Mouse (Mus musculus) cerebellum, adult (tissue): Measurements from ENCODE around the gene Tnr.

ENCODE experiments used
- ATAC-seq: cut with Nextera tagmentation; 2 replicates; pipeline ENCODE4 v1.9.2; 2017; ENCODE audit warnings: mild to moderate bottlenecking, moderate library complexity, mixed read lengths; ENCODE audit not compliant: insufficient number of reproducible peaks, low FRiP score, low TSS enrichment

The Tnr gene

DNA sequence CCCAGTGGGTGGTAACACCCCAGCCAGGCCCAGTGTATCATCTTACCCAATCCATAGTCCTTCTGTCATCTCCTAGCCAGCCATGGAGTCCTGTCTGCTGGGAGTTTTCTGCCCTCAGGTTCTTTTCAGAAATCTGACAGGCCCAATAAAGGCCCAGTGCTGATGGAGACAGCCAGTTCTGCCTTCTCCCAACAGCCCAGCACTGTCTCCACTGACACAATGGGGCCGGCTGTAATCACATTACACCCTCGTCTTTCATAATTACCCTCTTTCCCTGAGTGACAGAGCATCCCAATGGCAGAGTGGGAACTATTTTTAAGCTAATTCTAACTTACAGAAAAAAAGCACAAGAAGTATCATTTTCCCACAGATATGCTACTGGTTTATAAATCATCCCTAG lies 316.8 kb downstream of the Tnr start:
- peak; percentile 18; the same call in 1 of the 2 replicates for ATAC-seq

- no peak for ATAC-seq
Observed at GRCm38 (mm10) chr1:159842876-159843275, 319.3 kb downstream of the Tnr start.

GRCm38 (mm10) chr1:159852088-159852487 lies 328.5 kb downstream of the Tnr start:
- ATAC-seq: peak; percentile 51; the same call in 1 of the 2 replicates

- no peak for ATAC-seq
Observed at GRCm38 (mm10) chr1:159854261-159854660, 330.7 kb downstream of the Tnr start.

- no peak for ATAC-seq
Observed at GRCm38 (mm10) chr1:159861782-159862474, 338.4 kb downstream of the Tnr start.

DNA sequence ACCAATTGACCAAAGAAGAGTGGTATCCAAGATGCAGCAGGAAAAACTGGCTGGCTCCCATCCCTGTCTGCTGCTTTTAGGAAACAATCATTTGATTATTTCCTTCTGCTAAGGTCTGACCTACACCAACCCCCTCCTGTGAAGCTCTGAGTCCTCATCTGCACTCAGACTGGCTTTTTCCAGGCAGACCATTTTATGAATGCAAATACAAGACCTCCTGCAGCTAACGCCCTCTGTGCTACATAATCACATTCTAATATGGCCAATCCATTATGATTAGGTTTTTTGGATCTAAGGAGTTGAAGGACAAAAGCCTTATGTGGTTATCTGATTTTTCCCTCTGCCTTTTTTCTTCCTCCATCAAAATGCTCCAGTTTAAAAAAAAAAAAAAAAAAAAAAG lies 342.1 kb downstream of the Tnr start:
- ATAC-seq: no peak

DNA sequence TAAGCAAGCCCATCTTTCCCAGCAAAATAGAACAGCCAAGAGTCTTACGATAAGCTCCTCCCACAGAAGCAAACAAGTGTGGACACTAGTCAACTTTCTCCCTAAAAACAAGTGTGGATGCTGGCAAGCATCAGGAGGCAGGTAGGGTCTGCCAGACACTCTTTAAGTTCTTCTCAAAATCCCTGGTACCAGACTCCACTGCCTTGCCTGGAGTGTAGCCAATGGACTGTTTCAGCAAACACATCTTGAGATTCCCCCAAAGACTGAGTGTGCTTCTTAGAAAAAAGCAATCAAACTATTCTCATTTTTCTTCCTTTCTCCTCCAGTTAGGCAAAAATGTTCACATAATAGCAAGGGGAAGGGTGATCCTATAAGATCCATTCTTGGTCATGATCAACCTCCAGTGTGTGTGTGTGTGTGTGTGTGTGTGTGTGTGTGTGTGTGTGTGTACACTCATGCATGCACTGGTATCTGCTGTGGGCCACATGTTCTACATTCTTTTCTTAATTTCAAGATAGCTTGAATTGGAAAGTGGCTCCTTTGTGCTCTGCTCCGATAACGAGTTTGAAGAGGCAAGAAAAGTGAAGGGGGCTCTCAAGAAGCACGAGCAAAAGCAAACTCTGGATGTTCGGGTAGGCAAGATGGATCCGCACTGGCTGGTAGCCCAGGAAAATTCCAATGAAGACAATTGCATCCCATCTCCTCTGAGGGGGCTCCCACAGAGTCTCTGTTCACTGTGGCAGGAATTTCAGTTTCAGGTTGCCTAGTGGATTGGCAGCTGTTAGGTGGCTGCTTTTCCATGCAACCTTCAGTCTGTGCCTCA lies 346.3 kb downstream of the Tnr start:
- no peak for ATAC-seq

GRCm38 (mm10) chr1:159872866-159873265 lies 349.3 kb downstream of the Tnr start:
- no peak for ATAC-seq

- no peak for ATAC-seq
Observed at GRCm38 (mm10) chr1:159878681-159879080, 355.1 kb downstream of the Tnr start.

DNA sequence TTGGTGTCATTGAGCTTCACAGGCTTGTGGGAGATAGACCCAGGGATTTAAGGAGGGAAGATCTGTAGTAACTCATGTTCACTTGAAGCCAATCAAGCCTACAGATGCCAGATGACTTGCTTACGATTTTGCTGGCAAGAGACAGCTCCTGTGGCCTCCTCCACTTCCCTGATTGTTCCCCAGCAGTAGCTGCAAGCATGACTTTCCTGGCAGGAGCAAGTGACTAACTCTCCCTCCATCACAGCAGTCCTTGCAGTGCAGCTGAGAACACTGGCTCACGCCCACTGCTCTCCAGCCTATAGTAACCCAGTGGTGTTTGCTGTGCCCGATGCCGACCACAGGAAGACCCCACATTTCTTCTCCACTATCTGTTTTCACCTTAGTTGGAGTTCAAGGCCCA lies 356.3 kb downstream of the Tnr start:
- ATAC-seq: no peak

DNA sequence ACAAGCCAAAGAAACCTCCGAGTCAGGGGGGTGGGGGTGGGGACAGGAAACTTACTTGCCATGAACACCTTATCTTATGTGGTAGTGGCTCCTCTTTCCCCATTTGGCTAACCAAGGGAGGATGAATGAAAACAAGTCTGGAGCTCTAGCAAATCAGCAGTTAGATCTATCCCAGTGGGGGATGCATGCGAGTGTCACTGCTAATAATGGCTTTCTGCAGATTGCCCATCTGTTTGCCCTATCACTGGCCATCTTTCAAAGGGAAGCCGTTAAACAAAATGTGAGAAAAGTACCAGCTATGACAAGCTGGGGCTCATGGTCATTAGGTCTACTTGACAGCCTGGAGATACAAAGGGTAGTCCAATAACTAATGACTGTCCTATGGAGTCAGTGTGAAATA lies 361.9 kb downstream of the Tnr start:
- no peak for ATAC-seq

- ATAC-seq: no peak
Observed at GRCm38 (mm10) chr1:159888611-159889010, 365.0 kb downstream of the Tnr start.

DNA sequence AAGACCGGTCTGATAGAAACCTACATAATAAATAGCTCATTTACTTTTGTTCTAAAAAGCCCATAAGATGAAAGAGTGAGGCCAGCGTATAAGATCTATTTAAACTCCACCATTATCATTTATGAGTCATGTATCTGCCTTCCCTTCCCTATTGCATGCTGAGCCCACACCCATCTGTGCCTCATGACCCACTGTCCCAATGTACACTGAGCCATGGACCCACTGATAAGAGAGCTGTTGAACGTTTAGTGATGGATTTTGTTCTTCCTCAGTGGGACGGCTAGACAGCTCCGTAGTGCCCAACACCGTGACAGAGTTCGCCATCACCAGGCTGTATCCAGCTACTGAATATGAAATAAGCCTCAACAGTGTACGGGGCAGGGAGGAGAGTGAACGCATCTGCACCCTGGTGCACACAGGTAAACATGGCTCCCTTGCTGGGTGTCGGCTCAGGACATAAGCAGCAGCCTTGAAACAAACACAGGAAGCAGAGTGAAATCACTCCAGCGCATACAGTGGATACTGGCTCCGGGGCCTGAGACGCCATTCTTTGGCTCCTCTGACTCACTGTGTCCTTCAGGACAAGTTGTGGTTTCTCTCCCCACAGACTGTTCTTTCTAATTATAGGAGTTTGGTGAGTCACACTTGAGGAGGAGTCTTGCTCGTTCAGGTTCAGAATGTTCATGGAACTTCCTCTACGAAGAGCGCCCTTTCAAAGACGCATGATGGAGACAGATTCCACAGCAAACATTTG lies 365.6 kb downstream of the Tnr start:
- no peak for ATAC-seq

DNA sequence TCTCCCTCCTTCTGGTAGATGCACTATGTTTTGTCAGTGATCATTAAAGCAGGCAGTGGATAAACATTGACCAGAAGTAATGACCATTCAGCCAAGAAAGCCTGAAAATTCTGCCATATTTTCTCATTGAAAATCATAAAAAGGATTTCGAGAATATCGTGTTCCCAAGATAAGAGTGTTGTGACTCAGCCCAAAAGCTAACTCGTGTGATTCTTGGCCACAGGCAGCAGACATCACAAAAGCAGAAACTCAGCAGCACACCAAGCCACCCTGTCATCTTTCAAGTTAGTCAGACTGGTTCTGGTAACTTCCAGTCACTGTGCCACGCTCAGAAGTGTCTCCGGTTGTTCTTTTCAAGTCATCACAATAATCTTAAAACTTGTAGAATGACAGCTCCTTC lies 367.0 kb downstream of the Tnr start:
- ATAC-seq: no peak

GRCm38 (mm10) chr1:159895094-159895493 lies 371.5 kb downstream of the Tnr start:
- no peak for ATAC-seq

DNA sequence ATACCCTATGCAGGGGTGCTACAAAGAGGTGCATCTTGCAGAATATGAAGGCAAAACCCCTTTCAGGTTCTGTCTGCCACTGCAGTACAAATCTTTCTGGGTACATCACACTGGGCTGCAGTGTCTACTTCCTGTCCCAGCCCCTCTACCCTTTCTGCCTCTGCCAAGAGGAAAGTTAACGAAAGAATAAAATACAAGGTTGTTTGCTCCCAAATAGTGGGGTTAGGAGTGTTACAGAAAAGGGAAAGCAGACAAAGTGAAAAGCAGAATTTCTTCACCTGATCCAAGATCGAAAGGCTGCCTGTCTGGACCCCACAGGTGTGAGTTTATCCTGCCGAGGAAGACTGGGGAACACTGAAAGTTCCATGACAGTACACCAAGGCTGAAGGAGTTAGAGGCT lies 376.4 kb downstream of the Tnr start:
- no peak for ATAC-seq

GRCm38 (mm10) chr1:159900639-159901038 lies 377.1 kb downstream of the Tnr start:
- ATAC-seq: no peak

DNA sequence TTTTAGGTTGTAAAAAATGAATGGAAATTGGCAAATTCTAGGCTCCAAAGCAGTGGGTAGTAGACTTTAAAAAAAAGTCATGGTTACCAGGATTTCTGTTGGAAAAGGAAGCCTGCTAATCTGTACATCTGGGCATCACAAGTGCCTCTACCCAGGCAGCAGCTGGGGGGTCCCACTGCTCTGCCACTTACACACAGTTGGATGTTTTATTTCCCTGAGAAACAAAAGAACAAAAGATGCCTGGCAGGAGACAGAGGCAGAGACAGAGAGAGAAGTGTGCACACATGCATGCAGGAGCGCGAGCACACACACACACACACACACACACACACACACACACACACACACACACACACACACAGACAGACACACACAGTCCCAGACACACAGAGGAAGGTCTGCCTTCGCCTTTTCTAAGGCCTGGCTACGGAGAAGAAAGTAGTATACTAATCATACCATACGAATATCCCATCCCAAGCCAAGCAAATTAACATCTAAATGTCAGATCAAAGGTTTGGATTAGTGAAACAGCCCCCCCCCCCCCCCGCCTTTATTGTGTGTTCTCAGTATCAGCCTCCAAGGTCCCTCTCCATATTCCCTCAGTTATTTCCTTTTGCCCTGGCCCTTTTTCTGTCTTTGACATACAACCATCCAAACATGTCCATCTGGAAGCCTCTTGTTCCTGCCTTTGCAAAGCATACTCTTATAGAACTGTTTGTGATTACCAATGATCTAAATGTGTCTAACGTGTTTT lies 378.0 kb downstream of the Tnr start:
- no peak for ATAC-seq

- no peak for ATAC-seq
Observed at GRCm38 (mm10) chr1:159902120-159902497, 378.5 kb downstream of the Tnr start.

DNA sequence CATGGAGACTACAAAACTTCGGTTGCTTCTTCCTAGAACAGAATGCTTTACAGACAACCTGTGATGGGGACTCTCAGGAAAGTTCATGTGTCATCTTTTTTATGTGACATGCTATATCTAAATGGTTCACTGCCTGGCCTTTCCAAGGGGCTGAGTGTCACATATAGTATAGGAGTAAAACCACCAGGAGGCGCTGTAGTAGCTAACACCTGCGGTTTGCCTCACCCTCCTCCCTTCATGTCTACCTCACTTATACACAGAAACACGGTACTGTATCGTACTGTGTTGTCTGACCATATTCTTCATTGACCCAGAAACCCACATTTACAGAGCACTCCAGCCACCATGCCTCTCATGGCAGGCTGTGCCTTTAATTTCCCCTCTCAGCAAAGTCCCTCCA lies 387.4 kb downstream of the Tnr start:
- ATAC-seq: no peak
